Mouse (Mus musculus): ENCODE results near the gene Tff2. TPM values are rescaled to one million over a fixed set of nuclear protein-coding genes. Genes with fewer than 3 reads are reported as not detected.

Gene Tff2
- not detected for total RNA-seq (2023)

DNA sequence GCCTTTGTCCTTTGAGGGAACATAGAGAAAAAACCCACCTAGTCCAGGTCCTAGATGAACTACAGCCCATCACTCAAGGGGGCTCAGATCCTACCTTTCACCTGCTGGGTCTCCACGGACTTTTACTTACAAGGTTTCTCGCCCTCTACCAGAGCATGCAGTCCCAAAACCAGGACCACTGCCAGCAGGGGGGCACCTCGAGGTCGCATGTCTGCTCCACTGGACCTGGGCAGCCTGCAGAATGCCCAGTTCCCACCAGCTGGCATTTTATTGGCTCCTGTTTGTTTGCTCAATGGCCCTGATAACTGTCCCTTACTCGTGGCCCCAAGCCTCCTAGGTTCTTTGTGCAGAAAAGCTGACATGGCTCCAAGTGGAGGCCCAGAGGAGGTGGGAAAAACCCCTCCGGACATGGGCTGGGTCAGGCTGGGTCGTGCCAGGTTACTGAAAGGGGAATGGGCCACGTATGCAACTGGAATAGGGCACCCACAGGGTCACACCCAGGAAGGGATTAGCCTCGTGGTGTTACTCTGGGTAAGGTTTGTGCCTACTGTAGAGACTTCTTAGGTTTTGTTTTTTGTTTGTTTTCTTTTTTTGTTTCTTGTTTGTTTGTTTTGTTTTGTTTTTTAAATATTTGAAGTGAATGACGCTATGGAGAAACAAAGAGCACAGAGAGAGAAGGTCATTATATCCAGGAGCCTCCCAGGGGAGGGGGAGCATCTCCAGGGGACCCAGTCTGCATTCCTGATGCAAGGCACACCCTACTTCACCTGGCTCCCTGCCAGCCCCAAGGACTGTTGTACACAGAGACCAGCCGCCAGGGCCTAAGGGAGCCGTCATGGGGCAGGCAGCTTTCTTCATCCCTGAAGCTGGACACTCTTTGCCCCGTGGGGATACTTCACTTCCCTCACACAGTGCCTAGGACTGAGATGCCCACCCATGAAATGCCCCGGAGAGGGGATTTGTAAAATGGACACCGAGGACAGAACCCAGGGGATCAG lies at the start of gene Tff2:
Gene Tff2 (minus strand): TSS at position 243 of the 998 bp plus-strand sequence.

DNA sequence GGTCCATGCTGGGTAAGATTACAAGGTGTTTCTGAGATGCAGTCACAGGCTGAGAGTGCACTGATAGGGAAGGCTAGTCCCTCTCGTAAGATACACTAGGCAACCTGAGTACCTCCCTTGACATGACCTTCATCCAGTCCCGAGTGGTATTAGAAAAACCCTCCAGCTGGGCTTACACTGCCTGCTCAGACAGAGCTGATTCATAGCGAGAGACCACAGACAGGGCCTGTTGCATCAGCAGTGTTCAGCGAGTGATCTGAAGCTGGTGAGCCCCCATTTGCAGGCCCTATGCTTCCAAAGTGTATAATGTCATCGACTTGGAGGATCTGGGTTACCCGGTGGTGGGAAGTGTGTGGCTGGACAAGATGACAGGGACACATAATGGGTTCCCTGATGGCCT lies 21.0 kb upstream of the Tff2 start, which contains the start of gene Tff1:
Gene Tff1 (minus strand): TSS at position 151 of the 400 bp plus-strand sequence.

DNA sequence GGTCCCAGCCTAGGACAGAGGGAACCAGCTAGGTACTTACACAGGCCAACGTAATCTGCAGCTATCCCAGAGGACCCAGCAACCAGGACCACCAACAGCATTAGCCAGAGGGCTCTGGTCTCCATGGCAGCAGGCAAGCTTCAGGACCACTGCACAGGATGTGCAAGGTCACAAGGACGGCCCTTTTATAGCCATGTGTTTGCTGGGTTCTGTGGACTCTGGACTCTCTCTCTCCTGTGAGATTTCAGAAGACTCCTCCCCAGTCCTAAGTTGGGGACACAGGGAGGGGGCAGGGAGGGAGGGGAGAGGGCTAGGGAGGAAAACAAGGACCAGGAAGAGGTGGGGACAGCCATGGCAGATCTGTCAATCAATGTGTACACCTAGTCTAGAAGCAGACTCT lies 14.6 kb downstream of the Tff2 start, which contains the start of gene Tff3:
Gene Tff3 (minus strand): TSS at position 195 of the 400 bp plus-strand sequence.

Other genes with a start within 250 kb of the Tff2 start
- gene Glp1r, start 242.5 kb downstream of the Tff2 start, total RNA-seq (2023), result not detected
- under 1 TPM; 0.21 to 0.46 TPM for gene Umodl1, start 189.6 kb downstream of the Tff2 start, total RNA-seq (2023)
- 100 to 1,000 TPM; 138 to 160 TPM for gene Abcg1, start 86.6 kb downstream of the Tff2 start, total RNA-seq (2023)
- not detected for gene Tff3, start 14.6 kb downstream of the Tff2 start, total RNA-seq (2023)
- gene Tff1, start 21.0 kb upstream of the Tff2 start, total RNA-seq (2023), result not detected
- gene Tmprss3, start 54.7 kb upstream of the Tff2 start, total RNA-seq (2023), result not detected
- not detected for gene Ubash3a, start 63.6 kb upstream of the Tff2 start, total RNA-seq (2023)
- gene Rsph1, start 133.1 kb upstream of the Tff2 start, total RNA-seq (2023), result under 1 TPM in 1 of 2 experiments, not detected in 1; 0.42 TPM
- 10 to 100 TPM; 22.8 to 23.9 TPM for gene Slc37a1, start 142.5 kb upstream of the Tff2 start, total RNA-seq (2023)
- gene Pde9a, start 241.9 kb upstream of the Tff2 start, total RNA-seq (2023), result not detected